13 mouse cellular contexts compared by ENCODE assay signal in the genomic region with DNA sequence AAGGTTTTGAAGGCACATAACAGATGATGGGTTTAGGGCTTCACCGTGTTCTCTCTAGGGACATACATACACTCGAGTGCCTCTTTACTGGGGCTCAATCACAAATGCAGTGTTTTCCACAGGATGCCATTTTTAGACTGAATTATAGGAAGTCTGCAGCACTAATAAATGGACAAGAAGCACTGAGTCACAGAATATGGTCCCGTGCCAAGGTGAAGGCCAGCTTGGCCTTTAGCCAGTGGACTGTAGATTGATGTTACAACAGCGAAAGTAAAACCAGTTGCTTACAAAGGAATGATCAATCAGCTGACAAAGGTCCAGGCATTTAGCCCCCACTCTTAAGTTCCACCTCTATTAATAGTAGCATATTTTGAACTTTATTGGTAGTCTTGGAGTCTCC.
A peak's percentile ranks its signal among the peaks of the same experiment; 100 is the strongest.
DNase-seq lines count a peak whose midpoint lies in the region; ATAC-seq and TF ChIP-seq lines count a peak whose summit lies in the region.
"Had no signal": no experiment of that assay in that cellular context is flagged by ENCODE, and none has a peak within 500 bp of the region (broad histone marks: within the 10 kb centered on the region; RNA-seq: fewer than 3 reads in every experiment).

No protein-coding gene starts in this region.

- no peak overlapping the region for H3K4me3 ChIP-seq in heart, embryonic 11.5 days (ENCODE audit: low read depth, low read length)
- no peak overlapping the region for H3K4me3 ChIP-seq in kidney, adult 2 months (ENCODE audit: insufficient read depth, low read depth, low read length)
- no peak overlapping the region for H3K4me3 ChIP-seq in hindbrain, embryonic 16.5 days (ENCODE audit: low read length)
- H3K4me3 ChIP-seq: erythroblast, embryonic 14.5 days; hindbrain, embryonic 12.5 days; neural tube, embryonic 12.5 days had no signal

- no peak for TF ChIP-seq CTCF in kidney, adult 2 months (conservative IDR thresholded peaks at IDR 0.05; ENCODE audit: insufficient read depth, insufficient read length, low read depth, low read length)

- H3K4me1 ChIP-seq in heart, embryonic 11.5 days (ENCODE audit: control insufficient read depth, insufficient read depth, low read length): no peaks in the 10 kb centered on the region
- no peaks in the 10 kb centered on the region for H3K4me1 ChIP-seq in kidney, adult 2 months (ENCODE audit: control insufficient read depth, insufficient read depth, low read length)
- no peaks in the 10 kb centered on the region for H3K4me1 ChIP-seq in hindbrain, embryonic 16.5 days (ENCODE audit: control insufficient read depth, insufficient read depth, low read depth, low read length)
- H3K4me1 ChIP-seq: neural tube, embryonic 12.5 days had no signal

- WGBS in heart, embryonic 11.5 days (ENCODE audit: insufficient replicate concordance): 66% methylated on average over 4 of the region's 4 CpGs
- WGBS in kidney, adult 2 months: 53% methylated on average over 4 of the region's 4 CpGs
- 70% methylated on average over 4 of the region's 4 CpGs for WGBS in hindbrain, embryonic 16.5 days

- no peak for TF ChIP-seq POLR2A in kidney, adult 2 months (IDR thresholded peaks at IDR 0.05; ENCODE audit: low read depth, low read length)

- H3K27me3 ChIP-seq in heart, embryonic 11.5 days (ENCODE audit: control insufficient read depth, insufficient read depth, low read length): no peaks in the 10 kb centered on the region
- no peaks in the 10 kb centered on the region for H3K27me3 ChIP-seq in kidney, adult 2 months (replicated peaks; ENCODE audit: control insufficient read depth, insufficient read depth, low read length)
- H3K27me3 ChIP-seq in hindbrain, embryonic 16.5 days (replicated peaks; ENCODE audit: control insufficient read depth, insufficient read depth, low read length): no peaks in the 10 kb centered on the region
- H3K27me3 ChIP-seq: hindbrain, embryonic 12.5 days; neural tube, embryonic 12.5 days had no signal

- H3K9ac ChIP-seq in heart, embryonic 11.5 days (ENCODE audit: low read depth, low read length): no peak overlapping the region
- no peak overlapping the region for H3K9ac ChIP-seq in hindbrain, embryonic 16.5 days (ENCODE audit: low read depth, low read length)
- H3K9ac ChIP-seq: hindbrain, embryonic 12.5 days; neural tube, embryonic 12.5 days had no signal

- peak; percentile 98 for DNase-seq in heart, adult 11 months
- DNase-seq in gastrocnemius, adult 8-10 months (ENCODE audit: low spot score in 2 of 2): peak; percentile 9 to 39
- DNase-seq in kidney, adult 2 months: peak; percentile 94
- peak; percentile 80 for DNase-seq in lung, postnatal 10 days
- no peak for DNase-seq in right cerebral cortex, adult 2 months (ENCODE audit: low spot score in 2 of 2)
- no peak for DNase-seq in thymus, postnatal 14 days
- DNase-seq: cerebellum, adult 18-20 months; layer of hippocampus, postnatal 36 days had no signal

- no peak overlapping the region for H3K4me2 ChIP-seq in heart, embryonic 11.5 days
- no peak overlapping the region for H3K4me2 ChIP-seq in hindbrain, embryonic 16.5 days (ENCODE audit: low read length)
- H3K4me2 ChIP-seq: hindbrain, embryonic 12.5 days; neural tube, embryonic 12.5 days had no signal

- no peaks in the 10 kb centered on the region for H3K36me3 ChIP-seq in heart, embryonic 11.5 days (ENCODE audit: control insufficient read depth, insufficient read depth, low read length)
- H3K36me3 ChIP-seq in kidney, adult 2 months (ENCODE audit: control insufficient read depth, insufficient read depth, low read length): no peaks in the 10 kb centered on the region
- no peaks in the 10 kb centered on the region for H3K36me3 ChIP-seq in hindbrain, embryonic 16.5 days (ENCODE audit: control insufficient read depth, insufficient read depth, low read length)
- H3K36me3 ChIP-seq: hindbrain, embryonic 12.5 days; neural tube, embryonic 12.5 days had no signal

- H3K27ac ChIP-seq in heart, embryonic 11.5 days (ENCODE audit: low read depth, low read length): no peak overlapping the region
- no peak overlapping the region for H3K27ac ChIP-seq in kidney, adult 2 months (ENCODE audit: insufficient read depth, low read depth, low read length)
- H3K27ac ChIP-seq in hindbrain, embryonic 16.5 days (ENCODE audit: low read depth, low read length): no peak overlapping the region
- H3K27ac ChIP-seq: hindbrain, embryonic 12.5 days; neural tube, embryonic 12.5 days had no signal

- no peak for ATAC-seq in heart, embryonic 11.5 days (replicated peaks; ENCODE audit: insufficient number of reproducible peaks, low FRiP score, low TSS enrichment)
- no peak for ATAC-seq in hindbrain, embryonic 16.5 days

- no peaks in the 10 kb centered on the region for H3K9me3 ChIP-seq in heart, embryonic 11.5 days (replicated peaks; ENCODE audit: control insufficient read depth, low read length)
- H3K9me3 ChIP-seq in hindbrain, embryonic 16.5 days (ENCODE audit: control insufficient read depth, low read length): no peaks in the 10 kb centered on the region
- H3K9me3 ChIP-seq: hindbrain, embryonic 12.5 days; neural tube, embryonic 12.5 days had no signal

Comparison
In these comparisons a context has a peak if more than half of its experiments do, and no peak if none do; other contexts are left out.
1. DNase-seq: peak in heart, adult 11 months (single experiment), gastrocnemius, adult 8-10 months (2 of 2), kidney, adult 2 months (single experiment) and lung, postnatal 10 days (single experiment); none in right cerebral cortex, adult 2 months (0 of 2) and thymus, postnatal 14 days (single experiment).